10 mouse cellular contexts compared by ENCODE assay signal in genomic region chr1:125669035-125669434, GRCm38 (mm10). TPM values are rescaled to one million over a fixed set of nuclear protein-coding genes. Genes with fewer than 3 reads are reported as not detected.
DNase-seq lines count a peak whose midpoint lies in the region; ATAC-seq and TF ChIP-seq lines count a peak whose summit lies in the region.
"Had no signal": no experiment of that assay in that cellular context is flagged by ENCODE, and none has a peak within 500 bp of the region (broad histone marks: within the 10 kb centered on the region; RNA-seq: fewer than 3 reads in every experiment).

No protein-coding gene starts in this region.

- no peaks in the 10 kb centered on the region for H3K36me3 ChIP-seq in heart, embryonic 11.5 days (ENCODE audit: control insufficient read depth, insufficient read depth, low read length)
- H3K36me3 ChIP-seq in lung, embryonic 14.5 days (ENCODE audit: insufficient read depth): no peaks in the 10 kb centered on the region
- H3K36me3 ChIP-seq: forebrain, embryonic 12.5 days; lung, embryonic 15.5 days had no signal

- H3K9me3 ChIP-seq in heart, embryonic 11.5 days (replicated peaks; ENCODE audit: control insufficient read depth, low read length): no peaks in the 10 kb centered on the region
- H3K9me3 ChIP-seq in lung, embryonic 14.5 days (ENCODE audit: low read depth, low read length): no peaks in the 10 kb centered on the region
- H3K9me3 ChIP-seq: forebrain, embryonic 12.5 days; lung, embryonic 15.5 days had no signal

- no peak overlapping the region for H3K27ac ChIP-seq in heart, embryonic 11.5 days (ENCODE audit: low read depth, low read length)
- H3K27ac ChIP-seq in lung, embryonic 14.5 days (ENCODE audit: low read depth): no peak overlapping the region
- H3K27ac ChIP-seq: forebrain, embryonic 12.5 days; lung, embryonic 15.5 days had no signal

- H3K27me3 ChIP-seq in heart, embryonic 11.5 days (ENCODE audit: control insufficient read depth, insufficient read depth, low read length): no peaks in the 10 kb centered on the region
- H3K27me3 ChIP-seq in lung, embryonic 14.5 days (ENCODE audit: insufficient read depth, low read length): no peaks in the 10 kb centered on the region
- H3K27me3 ChIP-seq: forebrain, embryonic 12.5 days; lung, embryonic 15.5 days had no signal

- 82% methylated on average over 5 of the region's 5 CpGs for WGBS in heart, embryonic 11.5 days (ENCODE audit: insufficient replicate concordance)
- WGBS in lung, embryonic 14.5 days: 81% methylated on average over 5 of the region's 5 CpGs

- no peak overlapping the region for H3K9ac ChIP-seq in heart, embryonic 11.5 days (ENCODE audit: low read depth, low read length)
- H3K9ac ChIP-seq in lung, embryonic 14.5 days: no peak overlapping the region
- H3K9ac ChIP-seq: forebrain, embryonic 12.5 days; lung, embryonic 15.5 days had no signal

- DNase-seq in heart, adult 18-20 months: peak; percentile 10 to 30
- peak; percentile 35 for DNase-seq in lung, embryonic 14.5 days
- DNase-seq in lung, postnatal 25 days (ENCODE audit: low spot score): no peak
- DNase-seq in urinary bladder, postnatal 25 days (ENCODE audit: low spot score): no peak
- no peak for DNase-seq in gastrocnemius, adult 8-10 months (ENCODE audit: low spot score in 2 of 2)

- peak; percentile 53 for TF ChIP-seq CTCF in lung, embryonic 14.5 days (IDR thresholded peaks at IDR 0.05; ENCODE audit: low read depth)

- no peak overlapping the region for H3K4me3 ChIP-seq in heart, embryonic 11.5 days (ENCODE audit: low read depth, low read length)
- H3K4me3 ChIP-seq in lung, embryonic 14.5 days (ENCODE audit: low read depth, low read length): no peak overlapping the region
- H3K4me3 ChIP-seq: forebrain, embryonic 12.5 days; lung, embryonic 15.5 days had no signal

- H3K4me1 ChIP-seq in heart, embryonic 11.5 days (ENCODE audit: control insufficient read depth, insufficient read depth, low read length): no peaks in the 10 kb centered on the region
- no peaks in the 10 kb centered on the region for H3K4me1 ChIP-seq in lung, embryonic 14.5 days (ENCODE audit: insufficient read depth)
- H3K4me1 ChIP-seq: forebrain, embryonic 12.5 days; lung, embryonic 15.5 days had no signal

- no peak overlapping the region for H3K4me2 ChIP-seq in heart, embryonic 11.5 days
- H3K4me2 ChIP-seq in lung, embryonic 14.5 days: no peak overlapping the region
- H3K4me2 ChIP-seq: forebrain, embryonic 12.5 days; lung, embryonic 15.5 days had no signal

- ATAC-seq in heart, embryonic 11.5 days (replicated peaks; ENCODE audit: insufficient number of reproducible peaks, low FRiP score, low TSS enrichment): no peak
- ATAC-seq in lung, embryonic 14.5 days (ENCODE audit: insufficient read depth): peak; percentile 31; the same call in 1 of the 2 replicates
- ATAC-seq in common myeloid progenitor, adult 5-6 weeks (replicated peaks; ENCODE audit: low read depth, poor library complexity, severe bottlenecking): peak; percentile 69; the same call in 1 of the 2 replicates
- 0 out of 2 replicates have a peak, but pooled peaks have one; percentile 16 for ATAC-seq in neutrophil, adult 5-6 weeks (ENCODE audit: extremely low read depth, insufficient number of reproducible peaks, low FRiP score, poor library complexity, severe bottlenecking)

RNA-seq across cellular contexts. Expression of gene Gpr39, which starts 7.8 kb away (rescaled TPM):
- total RNA-seq in heart, adult 18-20 months (2021): under 1 TPM; 0.22 to 0.54 TPM
- polyA plus RNA-seq in heart, embryonic 11.5 days (2014; fragmentation: Nextera tagmentation; extraction: Ambion mirVana): 2.8 and 3.5 TPM in 2 replicates
- 2.5 and 3.0 TPM in 2 replicates for polyA plus RNA-seq in lung, embryonic 14.5 days (2014; fragmentation: Nextera tagmentation; extraction: Ambion mirVana)
- not detected in 2 replicates for total RNA-seq in common myeloid progenitor, adult 5-6 weeks (2017)
- total RNA-seq in neutrophil, adult 5-6 weeks (2017): not detected in 2 replicates
- total RNA-seq in gastrocnemius, adult 8-10 months (2022): not detected
- polyA plus RNA-seq: forebrain, embryonic 12.5 days had no signal

Comparison
In these comparisons a context has a peak if more than half of its experiments do, and no peak if none do; other contexts are left out.
1. DNase-seq: peak in heart, adult 18-20 months (2 of 2) and lung, embryonic 14.5 days (single experiment); none in lung, postnatal 25 days (single experiment), urinary bladder, postnatal 25 days (single experiment) and gastrocnemius, adult 8-10 months (0 of 2).